Mouse (Mus musculus): ENCODE measurements around the gene Jmy. TPM values are rescaled to one million over a fixed set of nuclear protein-coding genes. Genes with fewer than 3 reads are reported as not detected.

Gene Jmy
- polyA plus RNA-seq, 1 experiment from 2014 or later: 3.6 TPM

Other genes with a start within 250 kb of the Jmy start
- gene Homer1, start 200.2 kb downstream of the Jmy start, polyA plus RNA-seq (2015; fragmentation: Nextera tagmentation; extraction: Ambion mirVana): 9.4 and 9.6 TPM in 2 replicates
- gene Bhmt, start 138.2 kb upstream of the Jmy start, polyA plus RNA-seq (2015; fragmentation: Nextera tagmentation; extraction: Ambion mirVana): 0.56 and 0.68 TPM in 2 replicates
- 0.07 and 0.11 TPM in 2 replicates for gene Bhmt2, start 174.5 kb upstream of the Jmy start, polyA plus RNA-seq (2015; fragmentation: Nextera tagmentation; extraction: Ambion mirVana)
- gene Dmgdh, start 174.6 kb upstream of the Jmy start, polyA plus RNA-seq (2015; fragmentation: Nextera tagmentation; extraction: Ambion mirVana): 0.24 and 0.42 TPM in 2 replicates